Mouse (Mus musculus) frontal cortex, postnatal 10 days (tissue): Measurements from ENCODE around the gene Fam71b.
"Not testable (repeated sequence)": the region's sequence is repeated elsewhere in the genome, so short reads cannot be mapped to it uniquely, and the experiment has no call there.

ENCODE experiments used
- DNase-seq, 2 experiments: peaks; one replicate each; pipeline ENCODE4 v3.0.0; 2022; ENCODE audit warnings: low spot score in 2 of 2, mixed read lengths in 1 of 2

Gene Fam71b

DNA sequence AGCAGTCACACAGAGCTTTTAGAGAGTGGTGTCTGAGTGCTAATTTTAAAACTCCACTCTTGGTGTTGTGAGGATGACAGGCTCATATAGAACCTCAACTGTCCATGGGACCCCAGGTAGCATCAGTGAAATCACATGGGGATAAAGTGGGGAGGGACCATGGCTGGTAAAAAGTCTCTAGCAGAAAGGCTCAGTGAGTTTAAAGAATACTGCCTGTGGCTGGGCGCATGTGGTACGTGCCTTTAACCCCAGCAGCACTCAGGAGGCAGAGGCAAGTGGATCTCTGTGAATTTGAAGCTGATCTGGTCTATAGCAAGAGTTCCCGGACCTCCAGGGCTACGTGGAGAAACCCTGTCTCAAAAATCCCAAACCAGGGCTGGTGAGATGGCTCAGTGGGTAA is 13.9 kb upstream of the Fam71b start:
- no peak for DNase-seq

DNA sequence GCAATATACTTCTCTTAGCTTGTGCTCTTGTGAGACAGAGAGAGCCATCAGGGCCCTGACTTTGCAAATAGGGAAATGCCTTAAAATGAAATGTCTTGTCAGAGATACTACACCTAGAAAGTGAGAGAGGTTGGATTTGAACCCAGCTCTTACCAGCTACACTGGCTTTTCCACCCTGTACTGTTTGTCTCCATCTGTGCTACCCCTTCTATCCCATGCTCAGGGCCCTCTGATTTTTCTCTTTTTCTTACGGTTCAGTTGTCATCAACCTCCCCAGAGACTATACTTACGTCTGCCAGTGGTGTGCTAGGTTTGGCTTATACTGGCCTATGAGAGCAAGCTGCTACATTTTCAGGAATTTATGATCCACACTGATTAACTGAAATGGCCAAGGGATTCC is 11.4 kb upstream of the Fam71b start:
- DNase-seq, result no peak

DNA sequence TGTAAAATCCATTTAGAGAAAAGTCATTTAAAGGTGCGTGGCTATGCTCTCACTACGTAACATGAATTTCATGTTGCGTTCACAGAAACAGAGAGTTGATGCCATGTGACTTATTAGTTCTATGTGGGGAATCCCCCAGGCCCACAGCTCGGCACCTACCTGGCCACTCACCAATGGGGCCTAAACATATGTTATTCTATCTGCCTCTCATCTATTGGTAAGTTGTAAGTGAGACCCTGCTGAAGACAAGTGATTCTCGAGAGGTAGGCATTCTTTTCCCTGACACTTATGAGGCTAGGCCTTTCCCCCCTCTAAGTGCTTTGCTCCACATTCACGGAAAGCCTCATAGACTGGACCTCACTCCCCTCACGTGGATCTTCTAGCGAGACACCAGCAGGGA is 9.8 kb upstream of the Fam71b start:
- DNase-seq, result no peak

DNA sequence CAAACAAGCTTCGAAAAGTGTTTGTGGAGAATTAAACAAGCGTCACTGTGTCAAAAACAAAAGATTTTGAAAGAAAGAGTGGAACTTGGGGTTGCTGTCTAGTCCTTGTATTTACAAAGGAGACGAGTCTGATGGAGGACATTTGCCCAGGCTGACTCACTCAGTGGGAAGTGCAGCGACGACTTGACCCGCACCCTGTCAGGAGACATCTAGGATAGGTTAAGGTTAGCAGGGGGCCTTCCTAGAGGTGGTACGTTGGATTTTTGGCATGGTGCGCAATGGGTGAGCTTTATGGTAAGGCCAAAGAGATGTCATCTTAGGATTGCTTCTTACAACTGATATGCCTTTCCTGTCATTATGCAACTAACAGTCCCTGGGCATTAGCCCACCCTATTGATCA is 9.3 kb upstream of the Fam71b start:
- no peak for DNase-seq

DNA sequence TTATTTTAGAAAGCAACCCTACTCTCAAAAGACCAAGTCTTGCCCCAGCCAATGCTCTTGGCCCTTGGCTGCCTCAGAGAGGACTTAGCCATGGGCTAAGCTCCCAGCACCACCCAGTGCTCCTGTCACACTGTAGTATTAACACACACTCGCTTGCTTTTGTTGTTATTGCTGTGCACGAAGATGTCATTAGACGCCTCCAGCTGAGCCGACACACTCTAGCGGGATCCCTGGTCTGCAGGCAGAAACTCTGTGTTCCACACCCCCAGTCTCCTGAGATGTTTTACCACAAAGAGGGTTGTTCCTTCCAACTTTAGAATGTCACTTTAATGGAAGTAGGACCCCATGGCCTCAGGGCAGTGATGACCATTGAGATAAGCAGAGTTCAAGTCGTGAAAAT is 7.9 kb upstream of the Fam71b start:
- DNase-seq, result no peak

DNA sequence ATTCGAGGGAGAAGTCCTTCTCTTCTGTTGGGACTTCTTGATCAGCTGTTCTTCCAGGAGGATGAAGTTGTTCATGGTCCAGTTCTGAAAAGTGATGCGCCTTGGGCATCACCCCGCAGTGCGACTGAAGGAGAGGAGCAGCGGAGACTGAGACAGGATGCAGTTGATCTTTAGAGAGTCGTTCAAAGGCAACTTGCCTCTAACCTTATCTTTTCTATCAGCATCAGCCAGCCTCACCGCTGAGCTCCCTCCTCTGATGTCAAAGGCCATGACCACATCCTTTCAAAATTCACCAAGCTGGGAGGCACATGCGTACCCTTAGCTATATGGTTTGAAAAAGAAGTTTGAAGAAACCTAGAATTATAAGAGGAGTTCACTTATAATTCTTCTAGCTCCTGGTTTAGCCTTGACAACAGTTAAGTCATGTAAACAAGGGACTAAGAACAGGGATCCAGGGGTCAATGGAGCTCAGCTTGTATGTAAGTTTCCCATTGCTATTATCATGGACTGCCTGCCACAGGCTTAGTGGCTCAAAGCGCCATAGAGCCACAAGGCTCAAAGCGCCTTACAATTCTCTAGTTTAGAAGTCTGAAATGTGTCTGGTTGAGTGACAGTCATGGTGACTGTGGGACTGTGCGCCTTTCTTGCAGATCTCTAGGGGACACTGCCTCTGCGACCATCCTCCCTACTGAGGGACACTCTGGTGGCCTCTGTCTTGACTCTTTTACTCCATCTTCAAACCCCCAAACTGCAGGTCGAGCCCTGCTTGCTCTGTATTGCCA is 6.8 kb upstream of the Fam71b start, which contains the start of gene Itk:
Gene Itk (minus strand): TSS at position 180 of the 782 bp plus-strand sequence.
- DNase-seq, result no peak

DNA sequence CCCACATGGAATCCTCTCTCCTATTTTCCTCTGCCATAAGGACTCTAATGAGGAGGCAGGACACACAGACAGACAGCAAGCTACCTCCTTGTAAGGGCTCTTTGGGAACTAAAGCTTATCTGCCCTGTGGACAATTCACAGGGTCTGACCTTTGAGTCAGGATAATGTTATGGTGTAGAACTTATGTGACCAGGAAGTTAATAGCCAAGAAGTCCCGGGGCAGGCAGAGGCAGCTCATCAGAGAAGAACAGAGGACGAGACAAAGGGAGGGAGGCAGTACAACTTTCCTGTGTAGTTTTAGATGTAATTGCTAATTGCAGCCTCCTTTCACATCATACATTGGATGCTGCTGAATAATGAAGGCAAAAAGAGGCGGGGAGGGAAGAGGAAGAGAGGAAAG is 5.7 kb upstream of the Fam71b start:
- DNase-seq, result no peak

DNA sequence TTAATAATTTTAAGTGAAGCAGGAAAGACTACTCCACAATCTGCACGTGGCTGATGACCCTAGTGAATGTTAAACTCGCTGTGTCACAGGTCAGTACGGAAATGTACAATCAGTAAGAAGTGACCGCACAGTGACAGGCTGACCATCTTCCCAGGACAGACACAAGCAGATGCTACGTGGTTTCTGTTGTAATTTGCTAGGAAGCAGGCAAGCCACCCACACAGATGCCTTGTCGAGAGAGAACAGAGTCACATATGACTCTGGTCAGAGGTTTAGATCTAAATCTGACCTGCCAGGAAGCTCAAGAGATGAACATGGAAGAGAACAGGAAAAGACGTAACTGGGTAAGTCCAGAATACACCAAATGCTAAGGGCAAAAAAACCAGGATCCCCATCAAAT is 3.5 kb upstream of the Fam71b start:
- DNase-seq, result no peak

DNA sequence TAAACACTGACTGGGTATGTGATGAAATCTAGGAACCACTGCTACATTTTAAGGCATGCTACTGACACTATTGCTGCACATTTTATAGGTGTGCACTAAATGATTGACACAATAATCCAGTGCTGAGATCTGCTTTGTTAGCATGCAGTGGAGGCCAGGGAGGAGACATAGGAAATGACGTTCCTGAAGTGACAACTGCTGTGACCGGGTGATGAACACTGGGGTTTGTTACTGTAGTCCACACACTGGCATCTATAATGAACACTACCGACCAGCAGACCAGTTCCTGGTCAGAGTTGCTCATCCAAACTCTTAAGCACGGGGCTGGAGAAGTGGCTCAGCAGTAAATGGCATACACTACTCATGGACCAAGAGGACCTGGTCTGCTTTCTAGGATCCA is 2.9 kb upstream of the Fam71b start:
- DNase-seq, result no peak

DNA sequence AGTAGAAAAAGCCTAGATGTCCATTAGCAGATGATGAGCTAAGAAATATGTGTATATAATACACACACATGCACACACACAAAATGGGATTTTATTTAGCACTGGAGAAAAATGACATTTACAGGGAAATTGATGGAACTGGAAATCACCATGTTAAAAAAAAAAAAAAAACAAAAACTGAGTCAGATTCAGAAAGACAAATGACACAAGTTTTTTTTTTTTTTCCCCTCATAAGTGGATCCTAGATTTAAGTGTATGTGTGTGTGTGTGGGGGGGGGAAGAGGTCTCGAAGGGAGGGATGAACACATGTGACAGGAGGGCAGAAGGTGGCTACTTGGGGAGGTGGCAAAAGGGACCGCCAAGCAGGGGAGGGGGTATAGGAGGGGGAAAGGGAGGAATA is 1.3 kb upstream of the Fam71b start:
- no peak for DNase-seq

DNA sequence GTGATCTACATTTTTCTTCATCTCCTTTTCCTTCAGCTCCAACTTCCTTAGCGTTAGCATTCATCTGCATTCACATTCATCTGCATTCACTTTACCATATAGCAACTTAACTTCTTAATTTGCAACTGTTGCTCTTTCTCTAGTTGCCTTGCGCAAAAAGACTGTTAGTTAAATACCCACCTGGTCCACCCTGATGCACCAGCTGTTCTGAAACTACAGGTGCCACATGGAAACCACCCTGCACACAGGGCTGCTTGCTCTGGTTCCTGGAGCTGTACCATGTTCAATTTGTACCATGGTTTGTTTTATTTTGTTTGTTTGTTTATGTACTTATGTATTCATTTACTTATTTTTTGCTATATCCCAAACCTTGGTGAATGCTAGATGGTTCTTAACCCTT is 661 bp upstream of the Fam71b start:
- DNase-seq, result no peak

DNA sequence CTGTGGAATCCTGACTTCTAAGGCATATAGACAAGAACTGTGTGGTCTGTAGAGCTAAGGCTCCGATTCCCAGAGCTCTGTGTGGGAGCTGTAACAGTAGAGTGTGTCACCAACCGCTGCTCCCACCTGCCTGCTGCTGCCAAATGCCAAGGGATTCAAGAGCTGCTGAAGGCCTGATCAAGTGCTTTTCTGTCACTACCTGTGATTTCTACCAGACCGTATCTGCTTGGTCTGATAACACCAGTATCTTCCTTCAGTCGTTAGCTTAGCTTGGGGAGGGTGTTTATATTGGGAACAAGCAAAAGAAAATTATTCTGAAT is 461 bp downstream of the Fam71b start:
- no peak for DNase-seq

DNA sequence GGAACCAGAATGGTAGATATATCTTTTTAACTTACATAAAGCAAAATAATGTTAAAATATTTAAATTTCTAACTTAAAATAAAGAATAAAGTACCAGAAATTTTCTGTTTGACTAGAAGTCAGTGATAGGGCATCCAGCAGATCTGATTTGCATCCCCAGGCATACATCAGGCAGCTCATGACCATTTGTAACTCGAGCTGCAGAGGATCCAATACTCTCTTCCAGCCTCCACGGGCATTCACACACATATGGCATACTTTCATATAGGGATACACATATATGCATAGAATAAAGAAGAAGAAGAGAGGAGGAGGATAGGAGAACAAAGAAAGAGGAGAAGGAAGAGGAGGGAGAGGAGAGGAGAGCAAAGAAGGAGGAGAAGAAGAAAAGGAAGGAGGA is 1.5 kb downstream of the Fam71b start:
- no peak for DNase-seq

DNA sequence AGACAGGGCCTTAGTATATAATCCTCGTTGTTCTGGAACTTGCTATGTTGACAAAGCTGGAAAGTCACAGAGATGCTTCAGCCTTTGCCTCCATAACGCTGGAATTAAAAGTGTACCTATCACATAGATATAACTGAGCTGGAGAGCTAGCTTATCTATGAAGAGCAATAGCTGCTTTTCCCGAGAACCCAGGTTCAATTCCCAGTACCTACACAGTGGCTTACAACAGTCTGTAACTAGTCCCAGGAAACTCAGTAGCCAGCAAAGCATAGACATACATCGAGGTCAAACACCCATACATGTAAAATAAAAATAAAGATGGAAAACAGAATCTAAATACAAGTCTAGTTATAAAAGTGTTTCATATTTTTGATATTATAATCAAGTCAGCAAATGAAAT is 2.1 kb downstream of the Fam71b start:
- DNase-seq, result no peak

DNA sequence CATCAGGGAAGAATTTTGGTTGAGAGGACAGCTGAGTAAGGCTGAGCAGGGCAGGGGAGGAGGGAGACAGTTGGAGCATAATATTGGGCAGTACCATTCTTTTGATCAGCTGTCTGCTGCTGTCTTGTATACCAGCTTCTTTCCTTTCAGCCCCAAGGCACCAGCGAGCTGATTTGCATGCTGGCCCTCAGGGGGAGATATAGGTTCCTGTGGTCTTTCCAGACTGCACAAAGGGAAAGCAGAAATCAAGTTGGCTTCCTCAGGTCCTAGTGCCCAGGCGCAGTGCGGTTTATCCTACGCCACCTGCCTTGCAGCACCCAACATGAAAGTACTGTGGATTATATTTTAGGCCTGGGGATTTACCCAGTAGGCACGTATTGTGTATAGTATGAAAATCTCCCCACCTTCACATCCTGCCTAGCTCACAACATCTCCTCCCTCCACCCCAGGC is 2.6 kb downstream of the Fam71b start:
- no peak for DNase-seq

DNA sequence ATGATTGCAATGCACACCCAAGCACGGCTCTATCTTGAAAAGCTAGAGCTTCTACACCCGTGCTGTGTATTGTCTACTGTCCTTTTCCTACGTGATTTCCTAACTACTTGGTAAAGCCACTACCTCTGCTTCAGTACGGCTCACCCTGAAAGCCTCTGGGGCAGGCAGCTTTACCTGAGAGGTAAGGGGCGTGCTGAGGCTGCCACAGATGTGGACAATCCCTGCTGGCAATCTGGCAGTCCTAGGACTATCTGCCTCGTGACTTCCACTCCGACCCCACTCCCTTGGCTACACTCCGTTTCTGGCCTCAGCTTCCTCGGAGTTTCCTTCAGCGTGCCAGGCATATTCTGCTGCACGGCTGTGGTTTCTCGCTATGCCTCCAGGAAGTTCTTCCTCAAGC is 5.2 kb downstream of the Fam71b start:
- DNase-seq, result no peak

DNA sequence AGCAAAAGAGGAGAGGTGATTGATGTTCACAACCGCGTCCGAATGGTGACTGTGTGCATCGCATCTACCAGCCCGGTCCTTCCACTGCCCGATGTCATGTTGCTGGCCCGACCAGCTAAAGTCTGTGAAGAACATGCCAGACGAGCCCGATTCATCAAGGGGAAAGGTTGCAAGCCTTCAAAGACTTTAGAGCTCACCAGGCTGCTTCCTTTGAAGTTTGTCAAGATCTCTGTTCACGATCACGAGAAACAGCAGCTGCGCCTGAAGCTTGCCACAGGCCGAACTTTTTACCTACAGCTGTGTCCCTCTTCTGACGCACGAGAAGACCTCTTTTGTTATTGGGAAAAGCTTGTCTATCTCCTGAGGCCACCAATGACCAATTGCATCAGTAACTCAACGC is 8.6 kb downstream of the Fam71b start:
- DNase-seq, result no peak

DNA sequence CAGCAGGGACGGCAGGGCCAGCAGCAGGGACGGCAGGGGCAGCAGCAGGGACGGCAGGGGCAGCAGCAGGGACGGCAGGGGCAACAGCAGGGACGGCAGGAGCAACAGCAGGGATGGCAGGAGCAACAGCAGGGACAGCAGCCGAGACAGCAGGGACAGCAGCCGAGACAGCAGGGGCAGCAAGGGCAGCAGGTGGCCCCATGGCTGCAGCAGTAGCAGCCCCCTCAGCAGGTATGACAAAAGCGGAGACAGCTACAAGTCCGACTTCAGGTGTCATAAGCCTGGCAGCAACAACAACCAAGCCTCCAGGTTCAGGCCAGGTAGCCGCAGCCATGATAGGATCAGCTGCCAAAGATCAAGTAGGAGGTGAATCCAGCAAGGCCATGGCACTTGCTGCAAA is 10.4 kb downstream of the Fam71b start:
- no peak for DNase-seq

DNA sequence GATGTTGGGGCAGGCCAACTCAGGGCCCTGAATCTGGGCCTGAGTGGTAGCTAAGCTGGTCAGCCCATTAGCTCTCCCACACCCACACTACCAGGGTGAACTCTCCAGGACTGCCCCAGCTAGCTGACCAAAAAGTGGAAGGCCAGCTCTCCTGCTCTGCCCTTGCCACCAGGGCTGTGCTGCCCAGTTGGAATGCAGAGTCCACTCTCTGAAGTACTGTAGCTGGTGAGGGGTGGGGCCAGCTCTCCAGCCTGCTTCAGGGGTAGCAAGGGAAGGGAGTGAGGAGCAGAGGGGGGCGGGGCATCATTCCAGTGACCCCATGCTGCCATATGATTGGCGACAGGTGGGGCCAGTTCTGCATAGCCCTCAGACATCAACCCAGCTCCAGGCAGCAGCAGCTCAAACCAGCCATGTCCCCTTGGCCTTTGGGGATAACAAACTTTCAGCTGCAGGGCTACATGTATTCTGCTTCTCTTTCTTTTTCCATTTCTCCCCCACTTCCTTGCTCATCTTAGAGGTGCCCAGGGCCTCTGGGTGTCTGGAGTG is 13.7 kb downstream of the Fam71b start:
- DNase-seq, result no peak

DNA sequence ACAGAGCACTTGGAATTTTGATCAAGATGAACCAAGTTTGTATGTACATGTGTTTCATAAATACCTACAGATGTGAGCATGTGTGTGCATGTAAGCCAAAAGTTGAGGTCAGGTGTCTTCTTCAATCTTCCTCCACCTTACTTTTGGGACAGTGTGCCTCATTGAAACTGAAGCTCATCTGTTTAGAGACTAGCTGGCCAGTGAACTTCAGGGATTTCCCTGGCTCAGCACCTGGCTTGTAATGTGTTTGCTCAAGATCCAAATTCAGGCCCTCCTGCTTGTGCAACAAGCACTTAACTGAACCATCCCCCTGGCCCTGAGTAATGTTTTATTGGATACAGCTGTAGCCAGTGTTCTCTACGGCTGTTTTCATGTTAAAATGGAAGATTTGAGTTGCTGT is 22.1 kb downstream of the Fam71b start:
- no peak for DNase-seq

DNA sequence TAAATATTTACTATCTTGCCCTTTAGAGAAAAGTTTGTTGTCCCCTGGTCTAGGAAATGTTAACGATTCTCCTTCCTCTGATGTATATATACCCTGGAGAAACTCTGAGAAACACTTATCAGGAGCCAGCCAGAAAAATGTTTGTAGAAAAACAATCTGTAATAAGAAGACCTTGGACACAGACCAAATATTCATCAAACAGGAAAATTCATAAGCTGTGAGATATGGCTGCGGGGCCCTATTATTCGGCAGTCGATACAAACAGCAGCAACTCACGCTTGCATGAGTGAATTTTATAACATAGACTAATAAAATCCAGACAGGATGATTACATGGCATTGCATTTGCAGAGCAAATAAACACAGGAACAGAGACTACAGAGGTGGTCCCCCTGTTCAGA is 22.5 kb downstream of the Fam71b start:
- DNase-seq, result no peak

DNA sequence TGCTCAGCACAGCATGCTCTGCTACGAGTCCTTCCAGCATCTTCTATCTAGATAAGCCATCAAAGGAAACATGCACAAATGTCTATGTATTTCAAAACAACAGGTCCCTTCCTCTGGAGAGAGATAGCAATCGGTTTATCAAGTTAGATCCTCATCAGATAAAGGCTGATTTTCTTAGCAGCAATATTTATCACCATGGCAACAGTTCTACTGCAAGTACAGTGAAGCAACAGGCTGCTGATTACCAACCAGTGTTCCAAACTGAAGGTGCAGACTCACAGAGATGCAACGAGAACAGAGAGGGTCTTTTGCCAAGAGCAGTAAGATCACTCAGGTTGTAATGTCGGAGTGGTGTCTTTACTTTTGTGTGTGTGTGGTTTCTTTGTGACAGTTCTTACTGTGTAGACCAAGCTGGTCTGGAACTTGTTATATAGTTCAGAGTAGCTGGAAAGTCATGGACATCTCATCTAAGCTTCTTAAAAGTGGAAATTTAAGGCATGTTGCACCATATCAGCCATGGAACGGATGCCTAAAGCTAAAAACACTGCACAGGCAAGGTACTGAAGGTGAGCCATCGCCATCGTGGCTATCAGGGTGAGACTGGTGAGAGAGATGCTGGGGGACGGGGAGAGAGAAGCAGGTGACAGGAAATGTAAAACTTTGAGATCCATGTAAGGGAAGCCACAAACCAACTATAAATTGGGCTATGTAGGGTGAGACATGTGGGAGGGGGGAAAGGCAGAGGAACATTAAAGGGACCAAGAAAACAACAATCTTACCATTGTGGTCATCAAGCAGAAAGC is 24.9 kb downstream of the Fam71b start:
- DNase-seq, result no peak

DNA sequence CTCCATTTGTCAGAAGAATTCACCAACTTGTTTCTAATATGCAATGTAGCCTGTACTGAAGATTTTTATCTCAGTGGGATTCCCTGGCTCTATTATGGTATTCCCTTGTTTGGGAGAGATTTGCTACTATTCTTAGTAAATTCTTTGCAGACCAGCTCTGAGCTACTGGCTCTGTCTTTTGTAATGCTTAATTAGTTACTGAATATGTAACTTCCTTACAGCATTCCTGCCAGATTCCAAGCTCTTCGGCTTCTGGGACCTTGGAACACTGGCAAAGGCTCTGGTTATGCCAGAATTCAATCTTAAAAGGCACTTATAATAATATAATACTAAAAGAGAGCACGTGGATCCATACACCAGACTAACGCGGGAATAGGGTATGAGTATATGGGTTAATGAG is 31.8 kb downstream of the Fam71b start:
- DNase-seq, result not testable (repeated sequence)
